Mouse (Mus musculus): ENCODE results near the gene Zbtb37. TPM values are rescaled to one million over a fixed set of nuclear protein-coding genes. Genes with fewer than 3 reads are reported as not detected.
"Not testable (repeated sequence)": the region's sequence is repeated elsewhere in the genome, so short reads cannot be mapped to it uniquely, and the experiment has no call there.

The Zbtb37 gene
- polyA plus RNA-seq, 1 experiment from 2014 or later: 7.4 TPM

GRCm38 (mm10) chr1:161036411-161036841, 1.8 kb upstream of the Zbtb37 start:
- under 1% methylated on average over 5 of the region's 5 CpGs for WGBS
- no peaks in the 10 kb centered on the region for H3K9me3 ChIP-seq (replicated peaks; ENCODE audit: control insufficient read depth, low read length)
- peaks cover 31% of the 10 kb centered on the region for H3K36me3 ChIP-seq (ENCODE audit: control insufficient read depth, insufficient read depth, low read length)

DNA sequence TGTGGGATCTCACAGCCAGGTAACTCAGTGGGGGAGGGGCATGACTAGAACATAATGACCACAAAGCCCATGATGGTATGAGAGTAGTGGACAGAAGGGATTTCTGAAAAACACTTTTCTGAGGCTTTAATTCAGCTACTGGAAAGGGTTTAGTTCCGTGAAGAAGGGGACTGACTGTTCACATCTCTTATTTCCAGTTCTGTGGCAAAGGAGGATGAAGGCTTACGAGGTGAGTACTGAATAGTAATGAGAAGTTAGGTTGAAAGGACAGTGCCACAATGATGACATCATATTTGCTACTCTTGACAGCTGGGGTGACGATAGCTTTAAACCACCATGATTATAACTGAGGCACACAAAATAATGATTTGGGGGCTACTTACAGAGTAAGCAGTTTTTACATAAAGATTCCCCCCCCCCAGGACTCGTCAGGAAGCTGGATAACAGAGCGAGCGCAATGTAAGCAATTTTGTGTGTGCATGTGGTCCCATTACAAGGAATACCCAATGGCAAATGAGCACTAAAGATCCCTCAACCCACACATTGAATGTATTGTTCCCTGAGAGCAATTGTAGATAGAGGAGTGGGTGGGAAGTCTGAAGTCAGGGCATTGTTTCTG, 1.2 kb upstream of the Zbtb37 start:
- ATAC-seq (ENCODE audit: insufficient read depth, low FRiP score): no peak

More at GRCm38 (mm10) chr1:161036411-161036841, 1.8 kb upstream of the Zbtb37 start:
- Histone ChIP-seq H3K4me2 (ENCODE audit: low read depth, low read length) (peak overlapping the region; percentile 72), H3K27me3 (ENCODE audit: control insufficient read depth, insufficient read depth, low read length) (no peaks in the 10 kb centered on the region), H3K27ac (ENCODE audit: low read length) (peak overlapping the region; percentile 91), H3K9ac (ENCODE audit: low read length) (peak overlapping the region; percentile 82), H3K4me1 (ENCODE audit: control insufficient read depth, insufficient read depth, low read length) (peaks cover 9% of the 10 kb centered on the region), H3K4me3 (replicated peaks; ENCODE audit: low read length) (peak overlapping the region; percentile 62)
- no peak for ATAC-seq (ENCODE audit: insufficient read depth, low FRiP score)

GRCm38 (mm10) chr1:161035281-161035785, 684 bp upstream of the Zbtb37 start:
- peak overlapping the region; percentile 62 for H3K4me3 ChIP-seq (replicated peaks; ENCODE audit: low read length)
- H3K27ac ChIP-seq (ENCODE audit: low read length): peak overlapping the region; percentile 91
- peak overlapping the region; percentile 72 for H3K4me2 ChIP-seq (ENCODE audit: low read depth, low read length)
- H3K9ac ChIP-seq (ENCODE audit: low read length): peak overlapping the region; percentile 82
- peaks cover 33% of the 10 kb centered on the region for H3K36me3 ChIP-seq (ENCODE audit: control insufficient read depth, insufficient read depth, low read length)
- WGBS: under 1% methylated on average over 14 of the region's 14 CpGs
- no peaks in the 10 kb centered on the region for H3K9me3 ChIP-seq (replicated peaks; ENCODE audit: control insufficient read depth, low read length)
- H3K4me1 ChIP-seq (ENCODE audit: control insufficient read depth, insufficient read depth, low read length): peaks cover 9% of the 10 kb centered on the region
- H3K27me3 ChIP-seq (ENCODE audit: control insufficient read depth, insufficient read depth, low read length): no peaks in the 10 kb centered on the region
- peak; percentile 5; the same call in 1 of the 2 replicates for ATAC-seq (ENCODE audit: insufficient read depth, low FRiP score)

More for the DNA sequence above, 1.2 kb upstream of the Zbtb37 start:
- peak overlapping the region; percentile 91 for H3K27ac ChIP-seq (ENCODE audit: low read length)
- no peaks in the 10 kb centered on the region for H3K9me3 ChIP-seq (replicated peaks; ENCODE audit: control insufficient read depth, low read length)
- H3K9ac ChIP-seq (ENCODE audit: low read length): peak overlapping the region; percentile 82
- peak overlapping the region; percentile 72 for H3K4me2 ChIP-seq (ENCODE audit: low read depth, low read length)
- peak overlapping the region; percentile 62 for H3K4me3 ChIP-seq (replicated peaks; ENCODE audit: low read length)
- under 1% methylated on average over 6 of the region's 6 CpGs for WGBS
- peaks cover 33% of the 10 kb centered on the region for H3K36me3 ChIP-seq (ENCODE audit: control insufficient read depth, insufficient read depth, low read length)
- H3K4me1 ChIP-seq (ENCODE audit: control insufficient read depth, insufficient read depth, low read length): peaks cover 9% of the 10 kb centered on the region
- no peaks in the 10 kb centered on the region for H3K27me3 ChIP-seq (ENCODE audit: control insufficient read depth, insufficient read depth, low read length)

DNA sequence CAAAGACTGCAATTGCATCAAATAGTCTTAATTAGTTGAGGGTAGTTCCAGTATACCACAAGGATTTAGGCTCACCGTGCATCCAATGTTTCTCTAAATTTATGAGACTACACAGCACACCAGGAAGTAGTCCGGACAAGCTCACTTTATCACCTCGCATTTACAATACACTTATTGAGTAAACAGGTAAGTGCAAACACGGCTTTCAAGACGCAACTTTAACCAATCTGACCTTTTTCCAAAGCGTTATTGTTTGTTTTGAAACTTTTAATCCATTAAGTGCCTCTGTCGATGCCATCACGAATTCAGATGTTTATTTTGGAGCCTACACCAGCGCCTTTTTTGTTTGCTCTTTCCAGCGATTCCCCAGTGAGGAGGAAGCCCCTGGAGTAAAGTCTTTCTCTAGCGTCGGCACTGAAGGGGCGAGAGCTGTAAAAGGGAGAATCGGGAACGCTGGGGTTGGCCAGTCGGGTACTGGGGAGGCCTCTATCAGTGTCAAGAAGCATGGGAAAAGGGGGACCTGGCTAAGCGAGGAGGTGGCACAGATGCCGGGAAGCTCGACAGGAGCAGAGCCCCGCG, 704 bp downstream of the Zbtb37 start:
- ATAC-seq (ENCODE audit: insufficient read depth, low FRiP score): no peak
- WGBS: 1% methylated on average over 21 of the region's 21 CpGs
- peaks cover 9% of the 10 kb centered on the region for H3K4me1 ChIP-seq (ENCODE audit: control insufficient read depth, insufficient read depth, low read length)
- H3K27ac ChIP-seq (ENCODE audit: low read length): peak overlapping the region; percentile 97
- H3K9me3 ChIP-seq (replicated peaks; ENCODE audit: control insufficient read depth, low read length): no peaks in the 10 kb centered on the region
- peak overlapping the region; percentile 62 for H3K4me3 ChIP-seq (replicated peaks; ENCODE audit: low read length)
- peak overlapping the region; percentile 55 for H3K4me2 ChIP-seq (ENCODE audit: low read depth, low read length)
- H3K9ac ChIP-seq (ENCODE audit: low read length): peak overlapping the region; percentile 94
- H3K36me3 ChIP-seq (ENCODE audit: control insufficient read depth, insufficient read depth, low read length): peaks cover 31% of the 10 kb centered on the region
- no peaks in the 10 kb centered on the region for H3K27me3 ChIP-seq (ENCODE audit: control insufficient read depth, insufficient read depth, low read length)

DNA sequence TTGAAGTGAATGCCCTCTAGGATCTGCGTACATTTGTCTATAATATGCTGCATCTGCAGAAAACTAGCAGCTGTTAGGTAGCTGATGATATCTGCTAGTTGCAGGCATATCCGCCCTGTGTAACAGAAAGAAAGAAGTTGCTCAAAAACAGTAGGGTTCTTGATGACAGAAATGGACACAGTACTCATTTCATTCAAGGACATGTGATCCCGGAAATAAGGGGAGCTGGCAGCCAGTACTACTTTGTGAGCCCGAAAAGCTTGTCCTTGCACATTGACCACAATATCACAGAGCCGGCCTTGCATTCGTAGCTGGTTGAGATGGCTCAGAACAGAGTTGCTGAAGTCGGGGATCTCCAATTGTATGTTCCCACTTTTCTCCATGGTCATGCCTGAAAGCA, 2.3 kb downstream of the Zbtb37 start:
- no peak overlapping the region for H3K4me3 ChIP-seq (replicated peaks; ENCODE audit: low read length)
- H3K9me3 ChIP-seq (replicated peaks; ENCODE audit: control insufficient read depth, low read length): no peaks in the 10 kb centered on the region
- H3K9ac ChIP-seq (ENCODE audit: low read length): no peak overlapping the region
- no peak for ATAC-seq (ENCODE audit: insufficient read depth, low FRiP score)
- peaks cover 9% of the 10 kb centered on the region for H3K4me1 ChIP-seq (ENCODE audit: control insufficient read depth, insufficient read depth, low read length)
- H3K36me3 ChIP-seq (ENCODE audit: control insufficient read depth, insufficient read depth, low read length): peaks cover 16% of the 10 kb centered on the region
- WGBS: 90% methylated on average over 7 of the region's 7 CpGs
- H3K27me3 ChIP-seq (ENCODE audit: control insufficient read depth, insufficient read depth, low read length): no peaks in the 10 kb centered on the region
- H3K27ac ChIP-seq (ENCODE audit: low read length): no peak overlapping the region
- H3K4me2 ChIP-seq (ENCODE audit: low read depth, low read length): no peak overlapping the region

DNA sequence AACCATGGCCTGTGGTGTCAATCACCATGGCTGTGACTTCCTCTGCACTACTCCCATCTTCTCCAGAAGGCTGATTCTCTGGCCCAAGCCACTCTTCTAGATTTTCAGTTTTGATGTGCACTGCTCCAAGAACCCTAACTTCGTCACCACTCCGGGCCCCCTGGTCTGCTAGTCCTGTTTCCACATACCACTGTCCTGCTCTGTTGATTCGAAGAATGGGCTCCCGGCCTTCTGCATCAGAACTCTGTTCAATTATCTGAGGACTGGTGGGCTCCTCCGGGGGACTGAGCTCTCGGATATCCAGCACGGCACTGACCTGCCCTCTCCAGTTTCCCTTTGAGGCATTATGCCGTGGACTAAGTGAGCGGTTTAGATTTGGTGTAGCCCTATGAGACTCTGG, 2.8 kb downstream of the Zbtb37 start:
- H3K27ac ChIP-seq (ENCODE audit: low read length): no peak overlapping the region
- peaks cover 9% of the 10 kb centered on the region for H3K4me1 ChIP-seq (ENCODE audit: control insufficient read depth, insufficient read depth, low read length)
- 92% methylated on average over 9 of the region's 9 CpGs for WGBS
- no peaks in the 10 kb centered on the region for H3K27me3 ChIP-seq (ENCODE audit: control insufficient read depth, insufficient read depth, low read length)
- no peak overlapping the region for H3K4me2 ChIP-seq (ENCODE audit: low read depth, low read length)
- H3K36me3 ChIP-seq (ENCODE audit: control insufficient read depth, insufficient read depth, low read length): peaks cover 16% of the 10 kb centered on the region
- ATAC-seq (ENCODE audit: insufficient read depth, low FRiP score): no peak
- no peak overlapping the region for H3K9ac ChIP-seq (ENCODE audit: low read length)
- H3K9me3 ChIP-seq (replicated peaks; ENCODE audit: control insufficient read depth, low read length): no peaks in the 10 kb centered on the region
- H3K4me3 ChIP-seq (replicated peaks; ENCODE audit: low read length): no peak overlapping the region

GRCm38 (mm10) chr1:161030058-161030457, 4.6 kb downstream of the Zbtb37 start:
- Histone ChIP-seq H3K4me1 (ENCODE audit: control insufficient read depth, insufficient read depth, low read length) (peaks cover 9% of the 10 kb centered on the region; the same call in 1 of the 2 replicates), H3K9ac (ENCODE audit: low read length) (no peak overlapping the region), H3K27ac (ENCODE audit: low read length) (no peak overlapping the region), H3K27me3 (ENCODE audit: control insufficient read depth, insufficient read depth, low read length) (no peaks in the 10 kb centered on the region), H3K9me3 (replicated peaks; ENCODE audit: control insufficient read depth, low read length) (no peaks in the 10 kb centered on the region), H3K36me3 (ENCODE audit: control insufficient read depth, insufficient read depth, low read length) (peaks cover 8% of the 10 kb centered on the region), H3K4me3 (replicated peaks; ENCODE audit: low read length) (no peak overlapping the region), H3K4me2 (ENCODE audit: low read depth, low read length) (no peak overlapping the region)
- WGBS: 87% methylated on average over 3 of the region's 3 CpGs
- ATAC-seq (ENCODE audit: insufficient read depth, low FRiP score): no peak

- not testable (repeated sequence) for H3K27ac ChIP-seq (ENCODE audit: low read length); H3K9ac ChIP-seq (ENCODE audit: low read length); H3K4me1 ChIP-seq (ENCODE audit: control insufficient read depth, insufficient read depth, low read length); H3K36me3 ChIP-seq (ENCODE audit: control insufficient read depth, insufficient read depth, low read length); H3K9me3 ChIP-seq (replicated peaks; ENCODE audit: control insufficient read depth, low read length); H3K4me3 ChIP-seq (replicated peaks; ENCODE audit: low read length); H3K27me3 ChIP-seq (ENCODE audit: control insufficient read depth, insufficient read depth, low read length); H3K4me2 ChIP-seq (ENCODE audit: low read depth, low read length); ATAC-seq (ENCODE audit: insufficient read depth, low FRiP score)
- WGBS: 97% methylated on average over 1 of the region's 1 CpGs
Observed at GRCm38 (mm10) chr1:161028427-161028826, 6.2 kb downstream of the Zbtb37 start.

DNA sequence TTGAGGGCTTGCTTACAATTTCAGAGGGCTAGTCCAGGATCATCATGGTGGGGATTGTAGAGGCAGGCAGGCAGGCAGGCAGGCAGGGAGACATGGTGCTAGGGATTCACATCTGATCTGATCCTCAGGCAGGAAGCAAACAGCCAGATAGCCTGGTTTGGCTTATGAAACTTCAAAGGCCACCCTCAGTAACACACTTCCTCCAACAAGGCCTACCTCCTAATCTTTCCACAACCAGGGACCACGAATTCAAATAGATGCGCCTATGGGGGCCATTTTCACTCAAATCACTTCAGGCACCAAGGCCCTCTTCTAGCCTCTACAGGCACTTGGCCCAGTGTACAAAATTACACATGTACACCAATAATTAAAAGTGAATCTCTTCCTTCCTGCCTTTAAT, 7.5 kb downstream of the Zbtb37 start:
- Histone ChIP-seq H3K9me3 (replicated peaks; ENCODE audit: control insufficient read depth, low read length) (no peaks in the 10 kb centered on the region), H3K27ac (ENCODE audit: low read length) (no peak overlapping the region), H3K27me3 (ENCODE audit: control insufficient read depth, insufficient read depth, low read length) (no peaks in the 10 kb centered on the region), H3K4me2 (ENCODE audit: low read depth, low read length) (no peak overlapping the region), H3K4me1 (ENCODE audit: control insufficient read depth, insufficient read depth, low read length) (no peaks in the 10 kb centered on the region), H3K4me3 (replicated peaks; ENCODE audit: low read length) (no peak overlapping the region), H3K9ac (ENCODE audit: low read length) (no peak overlapping the region), H3K36me3 (ENCODE audit: control insufficient read depth, insufficient read depth, low read length) (peaks cover 8% of the 10 kb centered on the region)
- no peak for ATAC-seq (ENCODE audit: insufficient read depth, low FRiP score)
- 86% methylated on average over 2 of the region's 2 CpGs for WGBS
